Mouse (Mus musculus) kidney, embryonic 14.5 days (tissue): ENCODE results near the gene Dnajb4. TPM values are rescaled to one million over a fixed set of nuclear protein-coding genes. Genes with fewer than 3 reads are reported as not detected.
"Not testable (repeated sequence)": the region's sequence is repeated elsewhere in the genome, so short reads cannot be mapped to it uniquely, and the experiment has no call there.

ENCODE experiments used
- ATAC-seq: fragments of 200-750 bp; cut with Nextera tagmentation; 2 replicates; pipeline ENCODE4 v1.8.0; 2017; ENCODE audit warnings: moderate number of reproducible peaks, mild to moderate bottlenecking, moderate TSS enrichment, moderate library complexity; ENCODE audit not compliant: low FRiP score, low TSS enrichment
- H3K27ac ChIP-seq: fragments of 300-500 bp; sonication (generic); 2 replicates; pipeline ENCODE4 v1.5.1; 2014; ENCODE audit warnings: low read depth, mild to moderate bottlenecking, low read length, moderate library complexity, mixed read lengths
- H3K27me3 ChIP-seq: fragments of 300-500 bp; sonication (generic); 2 replicates; pipeline ENCODE4 v1.6.1; 2014; ENCODE audit warnings: mild to moderate bottlenecking, low read length; ENCODE audit not compliant: control insufficient read depth, insufficient read depth
- H3K36me3 ChIP-seq: fragments of 300-500 bp; sonication (generic); 2 replicates; pipeline ENCODE4 v1.6.1; 2014; ENCODE audit warnings: low read length, mixed read lengths; ENCODE audit not compliant: control insufficient read depth, insufficient read depth
- H3K4me1 ChIP-seq: fragments of 300-500 bp; sonication (generic); 2 replicates; pipeline ENCODE4 v1.6.1; 2014; ENCODE audit warnings: low read length, mixed read lengths; ENCODE audit not compliant: control insufficient read depth, insufficient read depth
- H3K4me2 ChIP-seq: fragments of 300-500 bp; sonication (generic); replicated peaks from 2 replicates; pipeline ENCODE4 v1.6.1; 2014; ENCODE audit warnings: low read depth, mild to moderate bottlenecking, low read length
- H3K4me3 ChIP-seq: fragments of 300-500 bp; sonication (generic); 2 replicates; pipeline ENCODE4 v1.5.1; 2014; ENCODE audit warnings: mild to moderate bottlenecking, low read length
- H3K9ac ChIP-seq: fragments of 300-500 bp; sonication (generic); 2 replicates; pipeline ENCODE4 v1.6.1; 2014; ENCODE audit warnings: low read depth, mild to moderate bottlenecking, low read length, moderate library complexity
- H3K9me3 ChIP-seq: fragments of 300-500 bp; sonication (generic); 2 replicates; pipeline ENCODE4 v1.6.1; 2016; ENCODE audit warnings: low read length; ENCODE audit not compliant: control insufficient read depth
- WGBS: fragments of 180-500 bp; shearing (Covaris S2); extraction: QIAGEN DNeasy Blood & Tissue Kit; methylation state at CpG from one replicate; pipeline ENCODE4 v1.1.7; 2014; 5-methylcytosine and 5-hydroxymethylcytosine counted together
- polyA plus RNA-seq: library from polyadenylated mRNA; unstranded; fragments of >200 nt; fragmentation: Nextera tagmentation; extraction: Ambion mirVana; gene quantifications from 2 replicates; pipeline ENCODE4 v1.2.1, GENCODE M21; 2014

Dnajb4 gene
- polyA plus RNA-seq, 1 experiment from 2014 or later = 26.2 TPM

- peaks cover 8% of the 10 kb centered on the region; the same call in 1 of the 2 replicates for H3K4me1 ChIP-seq
- WGBS = 61% methylated on average over 3 of the region's 3 CpGs
- H3K27ac ChIP-seq = peak overlapping the region; percentile 74; the same call in 1 of the 2 replicates
- H3K9ac ChIP-seq = no peak overlapping the region
- H3K36me3 ChIP-seq = no peaks in the 10 kb centered on the region
- no peak overlapping the region for H3K4me3 ChIP-seq
- no peak overlapping the region for H3K4me2 ChIP-seq
- ATAC-seq = no peak; the same call in 1 of the 2 replicates
- no peaks in the 10 kb centered on the region for H3K27me3 ChIP-seq
- no peaks in the 10 kb centered on the region for H3K9me3 ChIP-seq
These were observed 60.2 kb downstream of the Dnajb4 start for GRCm38 (mm10) chr3:152149863-152150262.

GRCm38 (mm10) chr3:152149449-152149848 lies 60.7 kb downstream of the Dnajb4 start:
- 68% methylated on average over 7 of the region's 7 CpGs for WGBS
- H3K9ac ChIP-seq = no peak overlapping the region
- H3K36me3 ChIP-seq = no peaks in the 10 kb centered on the region
- peaks cover 8% of the 10 kb centered on the region; the same call in 1 of the 2 replicates for H3K4me1 ChIP-seq
- ATAC-seq = no peak
- no peak overlapping the region for H3K4me2 ChIP-seq
- no peak overlapping the region for H3K4me3 ChIP-seq
- H3K27me3 ChIP-seq = no peaks in the 10 kb centered on the region
- no peaks in the 10 kb centered on the region for H3K9me3 ChIP-seq
- H3K27ac ChIP-seq = peak overlapping the region; percentile 74; the same call in 1 of the 2 replicates

GRCm38 (mm10) chr3:152147085-152147831 lies 62.8 kb downstream of the Dnajb4 start:
- H3K27me3 ChIP-seq = no peaks in the 10 kb centered on the region
- no peaks in the 10 kb centered on the region for H3K36me3 ChIP-seq
- no peak overlapping the region for H3K27ac ChIP-seq
- H3K9ac ChIP-seq = no peak overlapping the region
- no peaks in the 10 kb centered on the region for H3K9me3 ChIP-seq
- no peak overlapping the region for H3K4me2 ChIP-seq
- H3K4me3 ChIP-seq = no peak overlapping the region
- no peak for ATAC-seq
- H3K4me1 ChIP-seq = peaks cover 11% of the 10 kb centered on the region; the same call in 1 of the 2 replicates
- 65% methylated on average over 12 of the region's 12 CpGs for WGBS

GRCm38 (mm10) chr3:152145186-152145585 lies 64.9 kb downstream of the Dnajb4 start:
- H3K9ac ChIP-seq = no peak overlapping the region
- H3K4me2 ChIP-seq = no peak overlapping the region
- peaks cover 11% of the 10 kb centered on the region; the same call in 1 of the 2 replicates for H3K4me1 ChIP-seq
- no peaks in the 10 kb centered on the region for H3K9me3 ChIP-seq
- H3K27ac ChIP-seq = no peak overlapping the region
- H3K36me3 ChIP-seq = no peaks in the 10 kb centered on the region
- WGBS = 24% methylated on average over 2 of the region's 2 CpGs
- H3K4me3 ChIP-seq = no peak overlapping the region
- ATAC-seq = peak; percentile 84
- no peaks in the 10 kb centered on the region for H3K27me3 ChIP-seq

GRCm38 (mm10) chr3:152142989-152143695 lies 67.0 kb downstream of the Dnajb4 start:
- 0 out of 2 replicates have a peak, but pooled peaks have one; percentile 20 for ATAC-seq
- peaks cover 11% of the 10 kb centered on the region; the same call in 1 of the 2 replicates for H3K4me1 ChIP-seq
- H3K4me2 ChIP-seq = no peak overlapping the region
- H3K9me3 ChIP-seq = no peaks in the 10 kb centered on the region
- H3K27me3 ChIP-seq = no peaks in the 10 kb centered on the region
- H3K27ac ChIP-seq = no peak overlapping the region
- no peaks in the 10 kb centered on the region for H3K36me3 ChIP-seq
- H3K4me3 ChIP-seq = no peak overlapping the region
- WGBS = 59% methylated on average over 6 of the region's 6 CpGs
- no peak overlapping the region for H3K9ac ChIP-seq

GRCm38 (mm10) chr3:152142146-152142545 lies 68.0 kb downstream of the Dnajb4 start:
- WGBS = 60% methylated on average over 3 of the region's 3 CpGs
- Histone ChIP-seq H3K27ac (no peak overlapping the region), H3K4me2 (no peak overlapping the region), H3K27me3 (no peaks in the 10 kb centered on the region), H3K9ac (no peak overlapping the region), H3K36me3 (no peaks in the 10 kb centered on the region), H3K4me1 (peaks cover 11% of the 10 kb centered on the region; the same call in 1 of the 2 replicates), H3K4me3 (no peak overlapping the region), H3K9me3 (no peaks in the 10 kb centered on the region)
- no peak for ATAC-seq

GRCm38 (mm10) chr3:152139308-152139707 lies 70.8 kb downstream of the Dnajb4 start:
- H3K4me3 ChIP-seq, H3K9me3 ChIP-seq, H3K9ac ChIP-seq, H3K4me1 ChIP-seq, H3K27me3 ChIP-seq, H3K4me2 ChIP-seq, ATAC-seq, H3K36me3 ChIP-seq, H3K27ac ChIP-seq: not testable (repeated sequence)
- WGBS = 88% methylated on average over 3 of the region's 3 CpGs

- H3K4me3 ChIP-seq, H3K27me3 ChIP-seq, H3K9ac ChIP-seq, H3K36me3 ChIP-seq, H3K27ac ChIP-seq, ATAC-seq, H3K4me2 ChIP-seq, H3K9me3 ChIP-seq, H3K4me1 ChIP-seq: not testable (repeated sequence)
- 91% methylated on average over 16 of the region's 16 CpGs for WGBS
These were observed 74.0 kb downstream of the Dnajb4 start for GRCm38 (mm10) chr3:152136106-152136505.

- Histone ChIP-seq H3K4me3 (no peak overlapping the region), H3K9me3 (no peaks in the 10 kb centered on the region), H3K27ac (no peak overlapping the region), H3K27me3 (no peaks in the 10 kb centered on the region), H3K36me3 (no peaks in the 10 kb centered on the region), H3K9ac (no peak overlapping the region), H3K4me2 (no peak overlapping the region), H3K4me1 (no peaks in the 10 kb centered on the region)
- ATAC-seq = no peak
- whole genome bisulfite sequencing = 77% methylated on average over 9 of the region's 9 CpGs
These were observed 76.5 kb downstream of the Dnajb4 start for GRCm38 (mm10) chr3:152133621-152134020.
